Mouse (Mus musculus) urinary bladder, postnatal 14 days (tissue): ENCODE results near the gene Itgb1bp1.
A peak's percentile ranks its signal among the peaks of the same experiment; 100 is the strongest.

Source experiments
- DNase-seq: peaks from one replicate; pipeline ENCODE4 v3.0.0; 2021; ENCODE audit warnings: low spot score

The Itgb1bp1 gene

GRCm38 (mm10) chr12:21286243-21286622 is at the start of gene Itgb1bp1:
Gene Itgb1bp1, minus strand, starts transcription at chr12:21286284.
- peak; percentile 99 for DNase-seq

- no peak for DNase-seq
Observed at GRCm38 (mm10) chr12:21335869-21336268, 49.8 kb upstream of the Itgb1bp1 start.

GRCm38 (mm10) chr12:21333766-21334165 is 47.7 kb upstream of the Itgb1bp1 start:
- no peak for DNase-seq

- no peak for DNase-seq
Observed at GRCm38 (mm10) chr12:21333021-21333420, 46.9 kb upstream of the Itgb1bp1 start.

GRCm38 (mm10) chr12:21331711-21332110 is 45.6 kb upstream of the Itgb1bp1 start:
- DNase-seq, result no peak

GRCm38 (mm10) chr12:21330961-21331576 is 45.0 kb upstream of the Itgb1bp1 start:
- DNase-seq, result no peak

GRCm38 (mm10) chr12:21329661-21330400 is 43.7 kb upstream of the Itgb1bp1 start:
- no peak for DNase-seq

- DNase-seq, result no peak
Observed at GRCm38 (mm10) chr12:21326325-21326724, 40.2 kb upstream of the Itgb1bp1 start.

- DNase-seq, result no peak
Observed at GRCm38 (mm10) chr12:21325266-21325665, 39.2 kb upstream of the Itgb1bp1 start.

GRCm38 (mm10) chr12:21324101-21324500 is 38.0 kb upstream of the Itgb1bp1 start:
- DNase-seq, result no peak

- no peak for DNase-seq
Observed at GRCm38 (mm10) chr12:21322856-21323255, 36.8 kb upstream of the Itgb1bp1 start.

GRCm38 (mm10) chr12:21322296-21322695 is 36.2 kb upstream of the Itgb1bp1 start:
- no peak for DNase-seq

GRCm38 (mm10) chr12:21321170-21321569 is 35.1 kb upstream of the Itgb1bp1 start:
- no peak for DNase-seq

- no peak for DNase-seq
Observed at GRCm38 (mm10) chr12:21320317-21320716, 34.2 kb upstream of the Itgb1bp1 start.

- DNase-seq, result peak; percentile 73
Observed at GRCm38 (mm10) chr12:21318143-21318895, 32.2 kb upstream of the Itgb1bp1 start.

GRCm38 (mm10) chr12:21316869-21317265 is 30.8 kb upstream of the Itgb1bp1 start:
- peak; percentile 40 for DNase-seq

- DNase-seq, result peak; percentile 88
Observed at GRCm38 (mm10) chr12:21315923-21316868, 30.1 kb upstream of the Itgb1bp1 start, which contains the start of gene Iah1. Gene Iah1, plus strand, starts transcription at chr12:21316389.

GRCm38 (mm10) chr12:21312201-21312600 is 26.1 kb upstream of the Itgb1bp1 start:
- no peak for DNase-seq

GRCm38 (mm10) chr12:21306721-21307120 is 20.6 kb upstream of the Itgb1bp1 start:
- no peak for DNase-seq

- DNase-seq, result no peak
Observed at GRCm38 (mm10) chr12:21305741-21306140, 19.7 kb upstream of the Itgb1bp1 start.

GRCm38 (mm10) chr12:21302361-21302783 is 16.3 kb upstream of the Itgb1bp1 start:
- DNase-seq, result no peak

GRCm38 (mm10) chr12:21301932-21302331 is 15.8 kb upstream of the Itgb1bp1 start:
- DNase-seq, result no peak
